Mouse (Mus musculus) right cerebral cortex, adult 18-20 months (tissue): ENCODE measurements at regions not wholly inside any gene's neighbourhood (a gene's known extent, or its start where the extent isn't known, plus 50 kb on each side); places are given as distances from the start of the nearest gene placed in this dataset.

Experiments used
- DNase-seq: peaks from one replicate; pipeline ENCODE4 v3.0.0; 2022; ENCODE audit warnings: mixed read lengths

GRCm38 (mm10) chr16:81138583-81138982, 61.9 kb upstream of the Ncam2 start:
- no peak for DNase-seq

GRCm38 (mm10) chr16:81146019-81146418, 54.5 kb upstream of the Ncam2 start:
- no peak for DNase-seq

- peak; percentile 5 for DNase-seq
These were observed 51.0 kb upstream of the Ncam2 start for GRCm38 (mm10) chr16:81149491-81149890.
